8 mouse cellular contexts compared by ENCODE assay signal in genomic region chr16:52034356-52034755, GRCm38 (mm10). TPM values are rescaled to one million over a fixed set of nuclear protein-coding genes. Genes with fewer than 3 reads are reported as not detected.
A peak's percentile ranks its signal among the peaks of the same experiment; 100 is the strongest.
DNase-seq lines count a peak whose midpoint lies in the region; ATAC-seq and TF ChIP-seq lines count a peak whose summit lies in the region.

No protein-coding gene starts in this region.

- DNase-seq in gastrocnemius, adult 2 months, result no peak
- DNase-seq in gastrocnemius, postnatal 14 days, result no peak
- no peak for DNase-seq in neural tube, embryonic 11.5 days (ENCODE audit: low spot score)
- no peak for DNase-seq in neural tube, embryonic 10.5 days (ENCODE audit: extremely low spot score, low spot score)
- DNase-seq in retina, embryonic 14.5 days (ENCODE audit: low spot score), result no peak
- no peak for DNase-seq in spleen, postnatal 10 days (ENCODE audit: low spot score in 2 of 2)
- DNase-seq in left cerebral cortex, postnatal 25 days (ENCODE audit: low spot score in 2 of 2), result no peak

- H3K4me2 ChIP-seq in neural tube, embryonic 11.5 days (ENCODE audit: low read depth), result peak overlapping the region; percentile 10
- H3K4me2 ChIP-seq in hindbrain, embryonic 15.5 days, result peak overlapping the region; percentile 61

- TF ChIP-seq CTCF in gastrocnemius, adult 2 months (IDR thresholded peaks at IDR 0.05), result no peak

- 0 out of 2 replicates have a peak, but pooled peaks cover 2% of the 10 kb centered on the region for H3K36me3 ChIP-seq in neural tube, embryonic 11.5 days (ENCODE audit: control insufficient read depth, insufficient read depth, low read length)
- 0 out of 2 replicates have a peak, but pooled peaks cover 4% of the 10 kb centered on the region for H3K36me3 ChIP-seq in hindbrain, embryonic 15.5 days

- intact Hi-C loops in gastrocnemius, adult 2 months (cut with DNase I), result loop anchor here (5.0 kb wide), 2 partner anchors 43 to 148 kb away; no protein-coding TSS in a partner anchor
- intact Hi-C loops in gastrocnemius, postnatal 14 days (cut with DNase I; ENCODE audit: low total_unique reads), result no loop called here
- intact Hi-C loops in left cerebral cortex, postnatal 25 days (cut with DNase I), result loop anchor here (5.0 to 10.0 kb wide), 4 partner anchors 103 to 1190 kb away; no protein-coding TSS in a partner anchor

- peak overlapping the region; percentile 34 for H3K4me3 ChIP-seq in gastrocnemius, adult 2 months
- H3K4me3 ChIP-seq in neural tube, embryonic 11.5 days (ENCODE audit: low read depth, low read length), result no peak overlapping the region
- H3K4me3 ChIP-seq in hindbrain, embryonic 15.5 days, result 0 out of 2 replicates have a peak overlapping the region, but pooled peaks have one; percentile 15

- no peaks in the 10 kb centered on the region for H3K9me3 ChIP-seq in neural tube, embryonic 11.5 days (ENCODE audit: control insufficient read depth, low read length)
- H3K9me3 ChIP-seq in hindbrain, embryonic 15.5 days, result no peaks in the 10 kb centered on the region

- no peak overlapping the region for H3K9ac ChIP-seq in neural tube, embryonic 11.5 days (ENCODE audit: low read length)
- no peak overlapping the region for H3K9ac ChIP-seq in hindbrain, embryonic 15.5 days

- no peak for ATAC-seq in neural tube, embryonic 11.5 days (ENCODE audit: insufficient read depth, low FRiP score, low TSS enrichment)
- no peak for ATAC-seq in hindbrain, embryonic 15.5 days (ENCODE audit: low FRiP score, low read depth)

- H3K4me1 ChIP-seq in neural tube, embryonic 11.5 days (ENCODE audit: control insufficient read depth, insufficient read depth, low read length), result peaks cover 8% of the 10 kb centered on the region; the same call in 1 of the 2 replicates
- H3K4me1 ChIP-seq in hindbrain, embryonic 15.5 days (replicated peaks), result peaks cover 36% of the 10 kb centered on the region

- 82% methylated on average over 5 of the region's 5 CpGs for WGBS in neural tube, embryonic 11.5 days
- 83% methylated on average over 5 of the region's 5 CpGs for WGBS in hindbrain, embryonic 15.5 days

- H3K27ac ChIP-seq in gastrocnemius, adult 2 months, result peak overlapping the region; percentile 56
- H3K27ac ChIP-seq in neural tube, embryonic 11.5 days (ENCODE audit: low read depth, low read length), result no peak overlapping the region
- H3K27ac ChIP-seq in hindbrain, embryonic 15.5 days (replicated peaks), result no peak overlapping the region

- no peaks in the 10 kb centered on the region for H3K27me3 ChIP-seq in neural tube, embryonic 11.5 days (ENCODE audit: control insufficient read depth, insufficient read depth, low read length)
- no peaks in the 10 kb centered on the region for H3K27me3 ChIP-seq in hindbrain, embryonic 15.5 days

RNA-seq across cellular contexts. Expression of gene Cblb, which starts 3.3 kb away (rescaled TPM):
- 10 to 100 TPM; 15.1 to 16.2 TPM for total RNA-seq in gastrocnemius, adult 2 months (2021)
- total RNA-seq in gastrocnemius, postnatal 14 days (2021), result 10 to 100 TPM; 10.4 to 19.2 TPM
- 41.7 and 43.2 TPM in 2 replicates for polyA plus RNA-seq in neural tube, embryonic 11.5 days (2014; fragmentation: Nextera tagmentation; extraction: Ambion mirVana)
- polyA plus RNA-seq in hindbrain, embryonic 15.5 days (2015; fragmentation: Nextera tagmentation; extraction: Ambion mirVana), result 11.5 and 12.3 TPM in 2 replicates
- 10 to 100 TPM; 18.7 to 20.6 TPM for total RNA-seq in left cerebral cortex, postnatal 25 days (2021)
